Mouse (Mus musculus) neural tube, embryonic 11.5 days (tissue): ENCODE results near the gene Cdk19. TPM values are rescaled to one million over a fixed set of nuclear protein-coding genes. Genes with fewer than 3 reads are reported as not detected.

ENCODE experiments used
- ATAC-seq: fragments of 200-750 bp; cut with Nextera tagmentation; 2 replicates; pipeline ENCODE4 v1.8.0; 2017; ENCODE audit warnings: moderate number of reproducible peaks, mild to moderate bottlenecking, moderate TSS enrichment, moderate library complexity; ENCODE audit not compliant: insufficient read depth, low FRiP score, low TSS enrichment
- DNase-seq: peaks from one replicate; pipeline ENCODE4 v3.0.0-alpha.2; 2015; ENCODE audit warnings: low spot score
- H3K27ac ChIP-seq: fragments of 300-500 bp; sonication (generic); 2 replicates; pipeline ENCODE4 v1.5.1; 2014; ENCODE audit warnings: low read depth, mild to moderate bottlenecking, low read length
- H3K27me3 ChIP-seq: fragments of 300-500 bp; sonication (generic); 2 replicates; pipeline ENCODE4 v1.6.1; 2014; ENCODE audit warnings: mild to moderate bottlenecking, low read length, mixed read lengths; ENCODE audit not compliant: control insufficient read depth, insufficient read depth
- H3K36me3 ChIP-seq: fragments of 300-500 bp; sonication (generic); 2 replicates; pipeline ENCODE4 v1.6.1; 2014; ENCODE audit warnings: mild to moderate bottlenecking, low read length, moderate library complexity, mixed read lengths; ENCODE audit not compliant: control insufficient read depth, insufficient read depth
- H3K4me1 ChIP-seq: fragments of 300-500 bp; sonication (generic); 2 replicates; pipeline ENCODE4 v1.6.1; 2014; ENCODE audit warnings: low read length, mixed read lengths; ENCODE audit not compliant: control insufficient read depth, insufficient read depth
- H3K4me2 ChIP-seq: fragments of 300-500 bp; sonication (generic); 2 replicates; pipeline ENCODE4 v1.6.1; 2014; ENCODE audit warnings: low read depth, mild to moderate bottlenecking, moderate library complexity
- H3K4me3 ChIP-seq: fragments of 300-500 bp; sonication (generic); 2 replicates; pipeline ENCODE4 v1.5.1; 2014; ENCODE audit warnings: low read depth, low read length
- H3K9ac ChIP-seq: fragments of 300-500 bp; sonication (generic); 2 replicates; pipeline ENCODE4 v1.6.1; 2014; ENCODE audit warnings: mild to moderate bottlenecking, low read length
- H3K9me3 ChIP-seq: fragments of 300-500 bp; sonication (generic); 2 replicates; pipeline ENCODE4 v1.6.1; 2016; ENCODE audit warnings: low read length; ENCODE audit not compliant: control insufficient read depth
- WGBS: fragments of 180-500 bp; shearing (Covaris S2); extraction: QIAGEN DNeasy Blood & Tissue Kit; methylation state at CpG from one replicate; pipeline ENCODE4 v1.1.7; 2014; 5-methylcytosine and 5-hydroxymethylcytosine counted together
- polyA plus RNA-seq: library from polyadenylated mRNA; unstranded; fragments of >200 nt; fragmentation: Nextera tagmentation; extraction: Ambion mirVana; gene quantifications from 2 replicates; pipeline ENCODE4 v1.2.1, GENCODE M21; 2014

The Cdk19 gene
- polyA plus RNA-seq, 1 experiment from 2014 or later: 8.2 TPM

DNA sequence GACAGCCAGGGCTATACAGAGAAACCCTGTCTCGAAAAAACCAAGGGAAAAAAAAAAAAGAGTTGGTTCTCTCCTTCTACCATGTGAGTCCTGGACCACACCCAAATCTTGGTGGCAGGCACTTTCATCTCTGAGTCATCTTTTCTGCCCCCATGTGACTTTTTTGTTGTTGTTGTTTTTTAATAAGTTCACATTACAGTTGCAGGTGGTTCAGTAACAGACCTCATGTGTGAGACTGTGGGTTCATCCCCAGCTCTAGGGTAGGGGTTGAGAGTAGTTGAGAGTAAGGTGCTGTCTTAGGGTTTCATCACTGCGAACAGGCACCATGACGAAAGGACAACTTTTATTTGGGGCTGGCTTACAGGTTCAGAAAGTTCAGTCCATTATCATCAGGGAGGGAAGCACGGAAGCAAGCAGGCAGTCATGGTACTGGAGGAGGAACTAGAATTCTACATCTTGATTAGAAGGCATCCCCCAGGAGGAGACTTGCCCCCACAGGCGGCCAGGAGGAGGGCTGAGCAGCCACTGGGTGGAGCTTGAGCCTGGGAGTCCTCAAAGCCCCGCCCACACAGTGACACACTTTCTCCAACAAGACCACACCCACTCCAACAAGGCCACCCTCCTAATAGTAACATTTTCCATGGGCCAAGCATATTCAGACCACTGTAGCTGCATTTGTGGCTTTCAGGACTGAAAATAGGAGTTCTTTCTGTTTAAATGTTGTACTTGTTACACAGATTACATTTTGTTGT lies 29.3 kb upstream of the Cdk19 start:
- Histone ChIP-seq H3K9me3 (0 out of 2 replicates have a peak, but pooled peaks cover 2% of the 10 kb centered on the region), H3K9ac (no peak overlapping the region), H3K36me3 (no peaks in the 10 kb centered on the region), H3K4me3 (no peak overlapping the region), H3K4me1 (no peaks in the 10 kb centered on the region), H3K4me2 (no peak overlapping the region), H3K27me3 (no peaks in the 10 kb centered on the region), H3K27ac (no peak overlapping the region)
- DNase-seq: no peak
- ATAC-seq: no peak
- WGBS: 52% methylated on average over 6 of the region's 6 CpGs

DNA sequence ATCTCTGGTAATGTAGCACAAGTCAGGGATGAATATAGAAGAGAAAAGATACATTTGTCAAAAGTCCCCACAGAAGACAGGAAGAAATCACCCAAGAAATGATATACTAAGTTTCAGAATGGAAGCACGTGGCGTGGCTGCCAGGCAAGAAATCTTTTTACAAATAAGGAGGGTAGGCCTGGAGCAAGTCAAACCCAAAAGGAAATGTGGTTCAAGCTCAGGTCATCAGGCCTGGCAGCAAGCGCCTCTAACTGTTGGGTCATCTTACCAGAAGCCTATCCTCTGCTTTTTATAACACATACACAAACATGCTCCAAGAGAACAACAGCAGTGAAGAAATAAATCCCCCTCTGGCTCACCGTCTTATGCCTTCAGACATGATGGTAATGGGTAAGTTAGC lies 26.6 kb upstream of the Cdk19 start:
- Histone ChIP-seq H3K36me3 (no peaks in the 10 kb centered on the region), H3K4me3 (no peak overlapping the region), H3K9ac (no peak overlapping the region), H3K27ac (no peak overlapping the region), H3K4me2 (no peak overlapping the region), H3K4me1 (no peaks in the 10 kb centered on the region), H3K27me3 (no peaks in the 10 kb centered on the region), H3K9me3 (no peaks in the 10 kb centered on the region)
- ATAC-seq: no peak
- WGBS: 80% methylated on average over 4 of the region's 4 CpGs
- DNase-seq: no peak

DNA sequence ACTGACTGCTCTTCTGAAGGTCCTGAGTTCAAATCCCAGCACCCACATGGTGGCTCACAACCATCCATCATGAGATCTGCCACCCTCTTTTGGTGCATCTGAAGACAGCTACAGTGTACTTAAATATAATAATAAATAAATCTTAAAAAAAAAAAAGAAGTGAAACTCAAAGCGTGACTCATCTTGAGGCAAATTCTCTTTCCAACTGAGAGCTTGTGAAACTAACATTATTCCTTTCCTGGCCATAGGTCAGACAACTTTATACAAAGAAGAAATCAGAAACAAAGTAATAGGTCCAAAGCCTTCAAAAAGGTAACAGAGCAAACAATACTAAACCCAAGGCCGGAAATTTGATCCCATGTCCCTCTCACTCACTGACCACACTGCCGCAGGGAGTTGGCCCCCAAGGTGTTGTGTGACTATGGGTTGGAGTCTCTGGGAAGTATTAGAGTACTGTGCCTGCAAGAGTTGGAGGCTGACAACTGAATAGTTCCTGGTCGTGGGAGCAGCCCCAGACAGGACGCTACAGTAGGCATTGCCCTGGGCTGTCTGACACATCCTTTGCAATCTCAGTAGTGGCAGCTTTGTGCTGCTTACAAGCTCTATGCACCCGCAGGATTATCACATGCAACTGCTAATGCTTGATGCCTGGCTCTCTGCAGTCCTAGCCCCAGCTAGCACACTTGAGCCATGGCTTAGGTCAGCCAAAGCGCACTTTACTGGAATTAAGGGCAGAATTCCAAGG lies 22.4 kb upstream of the Cdk19 start:
- ATAC-seq: no peak

DNA sequence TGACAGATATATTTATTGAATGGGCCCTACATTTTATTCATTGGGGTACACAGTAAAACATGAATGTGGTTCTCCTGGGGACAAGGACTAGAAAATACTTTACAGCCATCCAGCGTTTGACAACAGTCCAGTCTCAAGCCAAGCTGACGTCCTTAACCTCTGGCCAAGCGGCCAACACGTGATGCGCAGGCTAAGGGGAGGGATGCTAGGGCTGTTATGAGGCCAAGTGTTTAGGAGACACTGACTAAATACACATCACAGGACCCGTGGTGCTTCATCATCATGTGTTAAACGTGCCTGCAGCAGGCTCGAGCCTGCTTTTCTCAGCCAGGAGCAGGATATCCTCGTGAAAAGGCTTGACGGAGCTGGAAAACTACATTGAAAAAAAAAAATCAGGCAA lies 19.1 kb upstream of the Cdk19 start:
- ATAC-seq: no peak
- no peak for DNase-seq
- Histone ChIP-seq H3K36me3 (no peaks in the 10 kb centered on the region), H3K9ac (no peak overlapping the region), H3K27me3 (no peaks in the 10 kb centered on the region), H3K4me3 (no peak overlapping the region), H3K9me3 (no peaks in the 10 kb centered on the region), H3K27ac (no peak overlapping the region), H3K4me1 (no peaks in the 10 kb centered on the region), H3K4me2 (no peak overlapping the region)
- WGBS: 91% methylated on average over 10 of the region's 10 CpGs

More for the DNA sequence above, 22.4 kb upstream of the Cdk19 start:
- no peak overlapping the region for H3K27ac ChIP-seq
- H3K9me3 ChIP-seq: no peaks in the 10 kb centered on the region
- no peaks in the 10 kb centered on the region for H3K4me1 ChIP-seq
- no peaks in the 10 kb centered on the region for H3K36me3 ChIP-seq
- 64% methylated on average over 7 of the region's 7 CpGs for WGBS
- DNase-seq: no peak
- no peak overlapping the region for H3K9ac ChIP-seq
- H3K4me3 ChIP-seq: no peak overlapping the region
- H3K27me3 ChIP-seq: no peaks in the 10 kb centered on the region
- H3K4me2 ChIP-seq: no peak overlapping the region

DNA sequence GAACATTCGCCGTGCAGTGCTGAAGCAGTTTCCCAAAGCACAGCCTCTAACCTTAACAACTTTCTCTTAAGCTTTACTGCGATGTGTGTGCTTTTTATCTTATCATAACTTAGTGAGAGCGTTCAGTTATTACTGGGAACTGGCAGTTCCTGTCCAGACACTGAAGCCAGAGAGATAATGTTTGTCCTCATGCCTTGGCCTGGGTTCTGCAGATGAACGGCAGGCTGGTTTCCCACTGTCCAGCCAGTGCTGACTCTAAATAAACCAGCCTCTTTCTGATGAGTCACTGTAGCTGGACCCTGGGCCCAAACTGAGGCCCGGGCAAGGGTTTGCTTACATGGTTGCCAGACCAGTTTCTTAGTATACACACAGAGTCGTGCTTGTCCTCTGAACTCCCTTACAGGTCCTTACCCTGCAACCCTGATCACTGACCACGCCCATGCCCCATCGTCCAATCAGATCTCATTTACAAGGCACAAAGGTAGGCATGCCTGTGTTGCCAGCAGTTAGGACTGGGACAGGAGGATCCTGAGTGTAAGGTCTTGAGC lies 11.3 kb upstream of the Cdk19 start:
- ATAC-seq: no peak
- DNase-seq: no peak
- H3K9ac ChIP-seq: no peak overlapping the region
- H3K4me2 ChIP-seq: no peak overlapping the region
- H3K36me3 ChIP-seq: no peaks in the 10 kb centered on the region
- H3K27ac ChIP-seq: no peak overlapping the region
- H3K4me1 ChIP-seq: no peaks in the 10 kb centered on the region
- no peaks in the 10 kb centered on the region for H3K27me3 ChIP-seq
- WGBS: 83% methylated on average over 9 of the region's 9 CpGs
- H3K9me3 ChIP-seq: no peaks in the 10 kb centered on the region
- H3K4me3 ChIP-seq: no peak overlapping the region

DNA sequence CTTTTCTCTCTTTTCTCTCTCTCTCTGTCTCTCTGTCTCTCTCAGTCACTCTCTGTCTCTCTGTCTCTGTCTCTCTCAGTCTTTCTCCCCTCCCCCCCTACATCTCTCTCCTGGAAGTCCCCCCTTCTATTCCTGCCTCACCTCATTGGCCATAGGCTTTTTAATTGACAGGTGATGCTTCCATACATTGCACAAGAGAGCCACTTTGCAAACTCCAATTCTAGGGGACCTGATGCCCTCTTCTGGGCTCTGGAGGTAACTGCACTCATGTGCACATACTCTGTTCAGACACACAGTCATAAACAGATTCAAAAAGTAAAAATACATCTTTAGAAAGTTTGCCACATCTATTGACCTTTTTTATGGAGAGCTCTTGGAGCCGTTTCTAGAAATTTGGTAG lies 9.1 kb upstream of the Cdk19 start:
- no peak overlapping the region for H3K27ac ChIP-seq
- H3K9me3 ChIP-seq: no peaks in the 10 kb centered on the region
- no peak overlapping the region for H3K4me2 ChIP-seq
- H3K36me3 ChIP-seq: no peaks in the 10 kb centered on the region
- H3K4me3 ChIP-seq: no peak overlapping the region
- no peak overlapping the region for H3K9ac ChIP-seq
- 86% methylated on average over 1 of the region's 1 CpGs for WGBS
- H3K4me1 ChIP-seq: no peaks in the 10 kb centered on the region
- ATAC-seq (no peak), DNase-seq (no peak)
- no peaks in the 10 kb centered on the region for H3K27me3 ChIP-seq

DNA sequence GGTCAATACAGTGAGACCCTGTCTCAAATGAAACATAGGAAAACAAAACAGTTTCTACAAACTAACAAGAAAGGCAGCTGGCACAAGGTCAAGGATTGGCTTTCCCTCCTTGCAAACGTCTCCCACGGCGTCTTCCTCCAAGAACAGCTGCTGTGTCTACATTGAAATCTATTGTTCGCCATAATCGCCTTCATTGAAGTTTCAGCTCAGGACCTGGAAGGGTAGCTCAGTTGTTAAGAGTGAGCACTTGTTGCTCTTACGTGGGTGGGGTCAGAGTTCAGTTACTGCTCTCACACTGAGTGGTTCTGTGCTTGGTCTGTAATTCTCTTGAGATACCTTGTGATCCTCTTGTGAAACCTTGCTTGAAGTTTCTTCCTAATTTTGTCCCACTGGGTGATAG lies 6.5 kb upstream of the Cdk19 start:
- Histone ChIP-seq H3K27ac (no peak overlapping the region), H3K4me3 (no peak overlapping the region), H3K9ac (no peak overlapping the region), H3K9me3 (no peaks in the 10 kb centered on the region), H3K4me2 (no peak overlapping the region), H3K36me3 (no peaks in the 10 kb centered on the region), H3K4me1 (no peaks in the 10 kb centered on the region), H3K27me3 (no peaks in the 10 kb centered on the region)
- ATAC-seq: no peak
- WGBS: 82% methylated on average over 6 of the region's 6 CpGs
- no peak for DNase-seq

DNA sequence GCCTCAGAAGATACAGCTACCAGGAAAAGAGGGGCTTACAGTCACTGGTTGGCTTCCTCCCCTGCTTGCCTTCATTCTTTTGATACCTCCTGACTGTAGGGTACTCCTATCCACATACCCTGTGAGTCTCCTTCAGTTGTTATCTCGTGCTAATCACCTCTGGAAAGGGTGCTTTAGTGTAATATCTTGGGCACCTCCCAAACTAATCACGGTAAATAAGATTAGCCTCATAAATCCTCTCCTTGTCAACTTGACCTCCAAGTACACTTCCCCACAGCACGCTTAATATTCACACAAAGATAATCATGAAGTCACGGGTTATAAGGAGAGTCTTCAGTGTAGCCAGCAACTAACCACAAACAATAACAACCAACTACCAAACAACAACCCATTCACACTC lies 2.7 kb downstream of the Cdk19 start:
- no peaks in the 10 kb centered on the region for H3K27me3 ChIP-seq
- no peaks in the 10 kb centered on the region for H3K4me1 ChIP-seq
- no peak overlapping the region for H3K4me3 ChIP-seq
- ATAC-seq (no peak), DNase-seq (no peak)
- WGBS: 81% methylated on average over 4 of the region's 4 CpGs
- H3K4me2 ChIP-seq: no peak overlapping the region
- H3K36me3 ChIP-seq: no peaks in the 10 kb centered on the region
- no peaks in the 10 kb centered on the region for H3K9me3 ChIP-seq
- no peak overlapping the region for H3K27ac ChIP-seq
- H3K9ac ChIP-seq: no peak overlapping the region
